Mouse (Mus musculus): Measurements from ENCODE around the gene Crk. TPM values are rescaled to one million over a fixed set of nuclear protein-coding genes. Genes with fewer than 3 reads are reported as not detected.
A peak's percentile ranks its signal among the peaks of the same experiment; 100 is the strongest.
"Not testable (repeated sequence)": the region's sequence is repeated elsewhere in the genome, so short reads cannot be mapped to it uniquely, and the experiment has no call there.

The Crk gene
- polyA plus RNA-seq, 1 experiment from 2014 or later = 83.8 TPM

DNA sequence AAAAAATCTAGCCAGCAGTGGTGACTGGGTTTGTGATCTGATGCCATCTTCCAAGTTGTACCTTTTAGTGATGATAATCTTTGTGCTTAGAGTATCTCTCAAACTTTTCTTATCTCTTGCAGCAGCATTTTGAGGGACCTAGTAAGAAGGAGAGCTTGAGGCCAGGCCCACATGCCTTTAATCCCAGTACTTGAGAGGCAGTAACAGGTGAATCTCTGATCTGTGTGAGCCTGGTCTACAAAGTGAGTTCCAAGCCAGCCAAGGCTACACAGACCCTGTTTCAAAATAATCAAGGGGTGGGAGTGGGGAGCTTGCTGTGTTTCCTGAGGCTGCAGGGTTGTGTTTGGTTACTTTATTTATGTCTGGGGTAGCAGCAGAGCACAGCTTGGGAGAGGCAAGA is 12.0 kb downstream of the Crk start:
- no peak overlapping the region for H3K4me3 ChIP-seq (ENCODE audit: low read depth, low read length)
- no peak overlapping the region for H3K27ac ChIP-seq (ENCODE audit: low read length)
- TF ChIP-seq EP300 (IDR thresholded peaks at IDR 0.05) = no peak
- no peak for TF ChIP-seq CTCF (IDR thresholded peaks at IDR 0.05)
- no peaks in the 10 kb centered on the region for H3K27me3 ChIP-seq (replicated peaks; ENCODE audit: insufficient read depth, low read length)
- no peak for DNase-seq (ENCODE audit: low spot score)
- no peak overlapping the region for H3K4me2 ChIP-seq (replicated peaks; ENCODE audit: low read depth, low read length)
- no peaks in the 10 kb centered on the region for H3K4me1 ChIP-seq (ENCODE audit: insufficient read depth, low read depth, low read length)
- no peak overlapping the region for H3K9ac ChIP-seq (replicated peaks; ENCODE audit: low read depth)
- no peaks in the 10 kb centered on the region for H3K9me3 ChIP-seq (ENCODE audit: low read length)
- peaks cover 16% of the 10 kb centered on the region; the same call in 1 of the 2 replicates for H3K36me3 ChIP-seq (ENCODE audit: insufficient read depth, low read length)
- ATAC-seq = no peak

DNA sequence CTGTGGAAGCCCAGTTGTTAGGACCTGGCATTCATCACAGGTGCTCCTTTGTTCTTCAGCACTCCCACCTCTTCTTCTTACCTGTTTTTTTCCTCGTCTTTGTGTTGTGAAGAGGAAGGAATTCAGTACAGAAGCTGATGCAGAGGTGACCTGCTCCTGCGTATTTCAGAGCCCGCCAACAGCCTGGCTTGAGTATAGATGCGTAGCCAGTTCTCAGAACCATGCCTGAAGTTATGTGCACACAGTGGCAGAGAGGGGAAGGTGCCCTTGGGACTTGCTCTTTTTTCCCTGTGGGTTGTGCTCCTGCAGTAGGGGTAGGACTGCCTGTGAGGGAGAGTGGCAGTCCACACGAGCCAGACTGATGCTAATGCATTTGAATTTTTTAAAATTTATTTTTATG is 14.5 kb downstream of the Crk start:
- TF ChIP-seq CTCF (IDR thresholded peaks at IDR 0.05) = no peak
- TF ChIP-seq EP300 (IDR thresholded peaks at IDR 0.05) = no peak
- no peaks in the 10 kb centered on the region for H3K27me3 ChIP-seq (replicated peaks; ENCODE audit: insufficient read depth, low read length)
- H3K9me3 ChIP-seq (ENCODE audit: low read length) = no peaks in the 10 kb centered on the region
- H3K4me3 ChIP-seq (ENCODE audit: low read depth, low read length) = no peak overlapping the region
- H3K36me3 ChIP-seq (ENCODE audit: insufficient read depth, low read length) = peaks cover 32% of the 10 kb centered on the region; the same call in 1 of the 2 replicates
- H3K9ac ChIP-seq (replicated peaks; ENCODE audit: low read depth) = no peak overlapping the region
- ATAC-seq (no peak), DNase-seq (ENCODE audit: low spot score) (no peak)
- H3K4me1 ChIP-seq (ENCODE audit: insufficient read depth, low read depth, low read length) = no peaks in the 10 kb centered on the region
- H3K27ac ChIP-seq (ENCODE audit: low read length) = no peak overlapping the region
- H3K4me2 ChIP-seq (replicated peaks; ENCODE audit: low read depth, low read length) = no peak overlapping the region
- 92% methylated on average over 5 of the region's 5 CpGs for WGBS

DNA sequence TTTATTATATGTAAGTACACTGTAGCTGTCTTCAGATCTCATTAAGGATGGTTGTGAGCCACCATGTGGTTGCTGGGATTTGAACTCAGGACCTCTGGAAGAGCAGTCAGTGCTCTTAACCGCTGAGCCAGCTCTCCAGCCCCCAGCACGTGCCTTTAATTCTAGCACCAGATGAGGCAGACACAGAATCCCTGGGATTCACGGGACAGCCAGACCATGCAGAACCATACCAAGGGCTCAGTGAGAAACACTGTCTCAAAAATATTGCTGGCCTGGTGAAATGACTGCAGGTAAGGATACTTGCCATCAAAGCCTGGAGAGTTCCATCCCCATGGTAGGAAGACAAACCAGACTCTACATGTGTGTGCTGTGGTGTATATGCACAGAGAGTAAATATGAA is 18.4 kb downstream of the Crk start:
- not testable (repeated sequence) for ATAC-seq; H3K9ac ChIP-seq (replicated peaks; ENCODE audit: low read depth); H3K27ac ChIP-seq (ENCODE audit: low read length); H3K4me2 ChIP-seq (replicated peaks; ENCODE audit: low read depth, low read length); H3K4me3 ChIP-seq (ENCODE audit: low read depth, low read length); DNase-seq (ENCODE audit: low spot score); H3K4me1 ChIP-seq (ENCODE audit: insufficient read depth, low read depth, low read length); H3K27me3 ChIP-seq (replicated peaks; ENCODE audit: insufficient read depth, low read length); H3K9me3 ChIP-seq (ENCODE audit: low read length)
- peaks cover 28% of the 10 kb centered on the region; the same call in 1 of the 2 replicates for H3K36me3 ChIP-seq (ENCODE audit: insufficient read depth, low read length)
- WGBS = 92% methylated on average over 3 of the region's 3 CpGs

DNA sequence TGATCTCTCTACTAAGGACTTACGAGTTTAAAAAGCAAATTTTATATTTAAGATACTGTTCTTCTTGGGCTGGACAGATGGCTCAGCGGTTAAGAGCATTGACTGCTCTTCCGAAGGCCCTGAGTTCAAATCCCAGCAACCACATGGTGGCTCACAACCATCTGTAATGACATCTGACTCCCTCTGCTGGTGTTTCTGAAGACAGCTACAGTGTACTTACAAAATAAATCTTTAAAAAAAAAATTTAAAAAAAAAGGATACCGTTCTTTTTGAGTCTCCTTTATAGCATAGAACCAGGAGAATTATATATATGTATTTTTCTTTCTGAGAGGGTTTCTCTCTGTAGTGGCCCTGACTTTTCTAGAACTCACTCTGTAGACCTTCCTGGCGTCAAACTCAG is 21.5 kb downstream of the Crk start:
- 89% methylated on average over 5 of the region's 5 CpGs for WGBS
- DNase-seq (ENCODE audit: low spot score) (peak; percentile 9), ATAC-seq (no peak)
- H3K9ac ChIP-seq (replicated peaks; ENCODE audit: low read depth) = no peak overlapping the region
- no peaks in the 10 kb centered on the region for H3K4me1 ChIP-seq (ENCODE audit: insufficient read depth, low read depth, low read length)
- H3K27me3 ChIP-seq (replicated peaks; ENCODE audit: insufficient read depth, low read length) = no peaks in the 10 kb centered on the region
- peaks cover 41% of the 10 kb centered on the region; the same call in 1 of the 2 replicates for H3K36me3 ChIP-seq (ENCODE audit: insufficient read depth, low read length)
- H3K9me3 ChIP-seq (ENCODE audit: low read length) = no peaks in the 10 kb centered on the region
- H3K4me2 ChIP-seq (replicated peaks; ENCODE audit: low read depth, low read length) = no peak overlapping the region
- H3K27ac ChIP-seq (ENCODE audit: low read length) = no peak overlapping the region
- no peak overlapping the region for H3K4me3 ChIP-seq (ENCODE audit: low read depth, low read length)
- peak; percentile 22; the same call in 1 of the 2 replicates for TF ChIP-seq CTCF (IDR thresholded peaks at IDR 0.05)
- TF ChIP-seq EP300 (IDR thresholded peaks at IDR 0.05) = no peak

DNA sequence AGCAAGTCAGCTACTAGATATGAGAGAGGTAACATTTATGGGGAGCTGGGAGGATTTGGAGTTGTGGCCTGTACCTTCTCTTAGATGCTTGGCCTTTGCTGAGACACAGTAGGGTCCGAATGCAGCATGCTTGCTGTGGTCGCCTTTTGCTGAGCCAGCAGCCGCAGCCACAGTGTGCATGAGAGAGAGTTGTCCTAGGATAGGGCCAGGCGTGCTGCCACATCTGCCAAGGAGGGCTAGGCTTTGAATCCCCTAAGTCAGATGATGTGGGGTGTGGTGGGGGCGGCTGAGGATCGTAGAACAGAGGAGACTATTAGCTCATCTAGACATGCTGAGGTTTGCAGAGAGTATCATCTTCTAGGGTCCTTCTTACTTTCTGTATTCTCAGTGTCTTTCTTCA is 23.7 kb downstream of the Crk start:
- DNase-seq (ENCODE audit: low spot score) (no peak), ATAC-seq (no peak)
- no peak overlapping the region for H3K4me2 ChIP-seq (replicated peaks; ENCODE audit: low read depth, low read length)
- 92% methylated on average over 6 of the region's 6 CpGs for WGBS
- no peak overlapping the region for H3K9ac ChIP-seq (replicated peaks; ENCODE audit: low read depth)
- H3K4me3 ChIP-seq (ENCODE audit: low read depth, low read length) = no peak overlapping the region
- no peak overlapping the region for H3K27ac ChIP-seq (ENCODE audit: low read length)
- no peaks in the 10 kb centered on the region for H3K27me3 ChIP-seq (replicated peaks; ENCODE audit: insufficient read depth, low read length)
- H3K36me3 ChIP-seq (ENCODE audit: insufficient read depth, low read length) = peaks cover 33% of the 10 kb centered on the region; the same call in 1 of the 2 replicates
- H3K4me1 ChIP-seq (ENCODE audit: insufficient read depth, low read depth, low read length) = no peaks in the 10 kb centered on the region
- no peaks in the 10 kb centered on the region for H3K9me3 ChIP-seq (ENCODE audit: low read length)
- TF ChIP-seq CTCF (IDR thresholded peaks at IDR 0.05) = no peak
- TF ChIP-seq EP300 (IDR thresholded peaks at IDR 0.05) = no peak

DNA sequence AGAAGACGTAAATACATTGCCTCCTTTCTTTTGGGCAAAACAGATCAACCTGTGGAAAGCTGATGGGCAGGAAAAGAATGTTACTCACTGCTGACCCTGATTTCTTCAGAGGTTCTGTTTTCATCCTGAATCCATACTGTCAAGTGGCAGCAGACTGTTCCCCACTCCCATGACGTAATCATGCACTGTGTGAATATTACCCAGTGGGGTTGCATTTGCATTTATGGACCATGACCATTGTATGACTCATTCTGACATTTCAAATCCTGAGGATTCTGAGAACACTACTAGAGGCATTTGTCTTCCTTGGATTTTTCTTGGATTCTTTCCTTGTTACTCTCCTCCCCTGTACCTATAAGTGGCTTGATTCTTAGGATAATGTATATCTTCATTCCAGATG is 24.7 kb downstream of the Crk start:
- no peak overlapping the region for H3K4me3 ChIP-seq (ENCODE audit: low read depth, low read length)
- no peak for TF ChIP-seq EP300 (IDR thresholded peaks at IDR 0.05)
- TF ChIP-seq CTCF (IDR thresholded peaks at IDR 0.05) = no peak
- no peak for DNase-seq (ENCODE audit: low spot score)
- H3K36me3 ChIP-seq (ENCODE audit: insufficient read depth, low read length) = peaks cover 25% of the 10 kb centered on the region; the same call in 1 of the 2 replicates
- no peaks in the 10 kb centered on the region for H3K9me3 ChIP-seq (ENCODE audit: low read length)
- no peak overlapping the region for H3K4me2 ChIP-seq (replicated peaks; ENCODE audit: low read depth, low read length)
- ATAC-seq = no peak
- H3K4me1 ChIP-seq (ENCODE audit: insufficient read depth, low read depth, low read length) = no peaks in the 10 kb centered on the region
- no peak overlapping the region for H3K9ac ChIP-seq (replicated peaks; ENCODE audit: low read depth)
- no peaks in the 10 kb centered on the region for H3K27me3 ChIP-seq (replicated peaks; ENCODE audit: insufficient read depth, low read length)
- 92% methylated on average over 2 of the region's 2 CpGs for WGBS
- no peak overlapping the region for H3K27ac ChIP-seq (ENCODE audit: low read length)

DNA sequence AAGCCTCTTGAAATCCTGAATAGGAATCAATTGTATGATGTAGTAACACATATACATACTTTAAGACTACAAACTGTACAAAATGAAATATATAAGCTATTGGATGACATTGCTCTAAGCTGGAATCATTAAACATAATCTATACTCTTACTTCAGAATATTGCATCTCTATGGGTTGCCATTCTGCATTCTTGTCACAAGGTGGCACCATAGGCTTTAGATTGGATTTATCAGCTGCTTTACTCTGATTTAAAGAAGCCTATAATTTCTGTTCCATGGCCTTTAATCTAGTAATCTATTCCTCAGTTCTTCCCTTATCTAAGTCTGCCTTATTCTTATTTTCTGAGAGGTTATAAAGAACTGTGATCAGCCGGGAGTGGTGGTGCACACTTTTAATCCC is 34.9 kb downstream of the Crk start:
- no peak overlapping the region for H3K9ac ChIP-seq (replicated peaks; ENCODE audit: low read depth)
- H3K4me2 ChIP-seq (replicated peaks; ENCODE audit: low read depth, low read length) = no peak overlapping the region
- TF ChIP-seq CTCF (IDR thresholded peaks at IDR 0.05) = peak; percentile 74
- no peak for TF ChIP-seq EP300 (IDR thresholded peaks at IDR 0.05)
- no peaks in the 10 kb centered on the region for H3K27me3 ChIP-seq (replicated peaks; ENCODE audit: insufficient read depth, low read length)
- H3K4me3 ChIP-seq (ENCODE audit: low read depth, low read length) = no peak overlapping the region
- H3K36me3 ChIP-seq (ENCODE audit: insufficient read depth, low read length) = no peaks in the 10 kb centered on the region
- no peaks in the 10 kb centered on the region for H3K9me3 ChIP-seq (ENCODE audit: low read length)
- DNase-seq (ENCODE audit: low spot score) (peak; percentile 52), ATAC-seq (no peak)
- WGBS = 84% methylated on average over 1 of the region's 1 CpGs
- no peak overlapping the region for H3K27ac ChIP-seq (ENCODE audit: low read length)
- no peaks in the 10 kb centered on the region for H3K4me1 ChIP-seq (ENCODE audit: insufficient read depth, low read depth, low read length)
